Mouse (Mus musculus): Measurements from ENCODE around the gene Gucy2d.

GRCm38 (mm10) chr7:98439956-98440466 is at the start of gene Gucy2d:
- TF ChIP-seq CTCF (IDR thresholded peaks at IDR 0.05; ENCODE audit: low read depth, low read length) (no peak), GATA1 (IDR thresholded peaks at IDR 0.05; ENCODE audit: borderline replicate concordance, low read length) (no peak), TAL1 (conservative IDR thresholded peaks at IDR 0.05; ENCODE audit: low read depth, low read length) (no peak), POLR2AphosphoS5 (IDR thresholded peaks at IDR 0.05; ENCODE audit: insufficient replicate concordance, low read depth, low read length) (no peak)
